8 mouse cellular contexts compared by ENCODE assay signal in the genomic region with DNA sequence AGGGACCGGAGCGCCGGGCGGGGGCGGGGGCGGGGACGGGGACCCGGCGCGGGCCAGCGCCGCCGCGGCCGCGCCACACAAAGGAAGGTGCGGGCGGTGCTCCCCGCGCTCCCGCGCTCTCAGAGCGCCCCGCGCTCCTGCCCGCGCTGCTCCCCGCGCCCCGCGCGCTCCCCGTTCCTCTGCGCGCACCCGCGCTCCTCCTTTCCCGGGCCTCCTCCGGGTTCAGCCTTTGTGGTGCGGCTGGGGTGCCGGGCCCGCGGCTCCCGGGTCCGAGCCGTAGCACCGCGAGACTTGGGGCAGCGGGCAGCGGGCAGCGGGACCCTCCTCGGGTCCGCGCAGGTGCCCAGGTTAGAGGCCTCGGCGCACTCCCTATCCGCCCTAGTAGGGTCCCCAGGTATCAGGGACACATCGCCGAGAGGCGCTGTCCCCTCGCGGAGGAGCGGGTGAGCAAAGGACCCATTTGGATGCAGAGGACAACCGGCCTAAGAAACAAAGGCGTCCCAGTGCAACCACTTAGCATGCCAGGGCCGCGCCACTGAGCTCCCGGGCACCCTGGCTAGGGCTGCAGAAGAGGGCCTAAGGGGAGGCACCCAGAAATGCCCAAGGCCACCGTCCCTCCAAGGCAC. TPM values are rescaled to one million over a fixed set of nuclear protein-coding genes. Genes with fewer than 3 reads are reported as not detected.
DNase-seq lines count a peak whose midpoint lies in the region; ATAC-seq lines count a peak whose summit lies in the region.

A gene (minus strand): TSS at position 281 of the 626 bp plus-strand sequence.

- peaks cover 26% of the 10 kb centered on the region for H3K4me1 ChIP-seq in forebrain, embryonic 16.5 days (replicated peaks; ENCODE audit: control insufficient read depth, insufficient read depth, low read length)
- peaks cover 21% of the 10 kb centered on the region for H3K4me1 ChIP-seq in limb, embryonic 10.5 days

- peak; percentile 91 for ATAC-seq in forebrain, embryonic 16.5 days

- peak within 1 kb of the TSS; percentile 95 for H3K27ac ChIP-seq in forebrain, embryonic 16.5 days (ENCODE audit: low read length)
- peak within 1 kb of the TSS; percentile 99 for H3K27ac ChIP-seq in limb, embryonic 10.5 days

- peak; percentile 32 to 75 for DNase-seq in adrenal gland, adult (ENCODE audit: inconsistent age in 2 of 2, low spot score in 1 of 2)
- DNase-seq in cerebellum, adult 11-12 months, result peak; percentile 73
- peak; percentile 31 for DNase-seq in kidney, adult 11 months
- peak; percentile 82 for DNase-seq in limb, embryonic 10.5 days (ENCODE audit: low spot score)
- DNase-seq in neural tube, embryonic 10.5 days (ENCODE audit: extremely low spot score, low spot score), result peak; percentile 85
- no peak for DNase-seq in thymus, adult 18-20 months
- DNase-seq in T-cell, adult 2 months (ENCODE audit: low spot score), result no peak

- no peaks in the 10 kb centered on the region for H3K27me3 ChIP-seq in forebrain, embryonic 16.5 days (replicated peaks; ENCODE audit: control insufficient read depth, insufficient read depth, low read length)
- peaks cover 3% of the 10 kb centered on the region; the same call in 1 of the 2 replicates for H3K27me3 ChIP-seq in limb, embryonic 10.5 days (ENCODE audit: low read depth, poor library complexity, severe bottlenecking)

- no peaks in the 10 kb centered on the region for H3K9me3 ChIP-seq in forebrain, embryonic 16.5 days (ENCODE audit: control insufficient read depth, low read length)
- H3K9me3 ChIP-seq in limb, embryonic 10.5 days (replicated peaks), result no peaks in the 10 kb centered on the region

- peak within 1 kb of the TSS; percentile 65 for H3K4me2 ChIP-seq in forebrain, embryonic 16.5 days (ENCODE audit: low read length)

- H3K36me3 ChIP-seq in forebrain, embryonic 16.5 days (ENCODE audit: control insufficient read depth, insufficient read depth), result no peaks in the 10 kb centered on the region
- H3K36me3 ChIP-seq in limb, embryonic 10.5 days, result peaks cover 7% of the 10 kb centered on the region; the same call in 1 of the 2 replicates

- H3K4me3 ChIP-seq in forebrain, embryonic 16.5 days (replicated peaks; ENCODE audit: low read length), result peak within 1 kb of the TSS; percentile 54
- peak within 1 kb of the TSS; percentile 83 for H3K4me3 ChIP-seq in limb, embryonic 10.5 days

- under 1% methylated on average over 40 of the region's 69 CpGs for WGBS in forebrain, embryonic 16.5 days
- under 1% methylated on average over 53 of the region's 69 CpGs for WGBS in limb, embryonic 10.5 days

- peak within 1 kb of the TSS; percentile 98 for H3K9ac ChIP-seq in forebrain, embryonic 16.5 days (replicated peaks; ENCODE audit: low read depth, low read length)

RNA-seq across cellular contexts. Expression of the gene that starts here (rescaled TPM):
- polyA plus RNA-seq in forebrain, embryonic 16.5 days (2015; fragmentation: Nextera tagmentation; extraction: Ambion mirVana), result 68.6 and 70.0 TPM in 2 replicates
- 14.4 and 18.4 TPM in 2 replicates for polyA plus RNA-seq in limb, embryonic 10.5 days (2016; fragmentation: Nextera tagmentation; extraction: Ambion mirVana)

Comparison
In these comparisons a context has a peak if more than half of its experiments do, and no peak if none do; other contexts are left out.
1. DNase-seq: peak in adrenal gland, adult (2 of 2), cerebellum, adult 11-12 months (single experiment), kidney, adult 11 months (single experiment), limb, embryonic 10.5 days (single experiment) and neural tube, embryonic 10.5 days (single experiment); none in thymus, adult 18-20 months (0 of 2) and T-cell, adult 2 months (single experiment).